Mouse (Mus musculus) thymus, postnatal 4 days (tissue): ENCODE measurements around the gene Tmc8.
A peak's percentile ranks its signal among the peaks of the same experiment; 100 is the strongest.
"Not testable (repeated sequence)": the region's sequence is repeated elsewhere in the genome, so short reads cannot be mapped to it uniquely, and the experiment has no call there.

Source experiments
- DNase-seq: peaks from one replicate; pipeline ENCODE4 v3.0.0; 2021

Tmc8 gene

DNA sequence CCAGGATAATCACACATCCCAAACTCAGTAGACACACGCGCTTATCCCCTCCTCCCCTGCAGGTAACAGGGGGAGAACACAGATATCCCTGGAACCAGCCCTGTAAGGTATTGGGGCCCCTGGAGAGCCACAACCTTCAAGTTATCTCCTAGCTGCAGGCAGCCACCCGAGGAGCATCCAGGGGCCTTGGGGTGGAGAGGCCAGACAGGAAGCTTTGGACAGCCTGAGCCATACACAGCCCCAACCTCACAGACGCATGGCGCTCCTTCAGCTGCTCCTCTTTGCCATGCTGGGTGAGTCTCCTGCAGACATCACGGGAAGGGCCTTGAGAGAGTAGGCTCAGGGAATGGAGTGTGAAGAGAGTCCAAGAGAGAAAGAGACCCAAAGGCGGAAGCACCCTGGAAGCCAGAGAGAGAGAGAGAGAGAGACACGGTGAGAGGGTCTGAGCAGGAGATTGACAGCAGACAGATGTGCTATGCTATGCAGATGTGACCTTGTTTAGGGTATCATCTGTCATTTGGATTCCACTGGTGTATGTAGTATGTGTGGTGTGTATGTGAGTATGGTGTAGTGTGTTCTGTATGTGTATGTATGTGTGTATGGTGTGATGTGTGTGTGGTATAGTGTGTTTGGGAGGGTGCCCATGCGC, 15.8 kb downstream of the Tmc8 start, which contains the start of gene 6030468B19Rik:
6030468B19Rik (plus strand) TSS at position 150 of the 649 bp plus-strand sequence.
- peak; percentile 42 for DNase-seq

DNA sequence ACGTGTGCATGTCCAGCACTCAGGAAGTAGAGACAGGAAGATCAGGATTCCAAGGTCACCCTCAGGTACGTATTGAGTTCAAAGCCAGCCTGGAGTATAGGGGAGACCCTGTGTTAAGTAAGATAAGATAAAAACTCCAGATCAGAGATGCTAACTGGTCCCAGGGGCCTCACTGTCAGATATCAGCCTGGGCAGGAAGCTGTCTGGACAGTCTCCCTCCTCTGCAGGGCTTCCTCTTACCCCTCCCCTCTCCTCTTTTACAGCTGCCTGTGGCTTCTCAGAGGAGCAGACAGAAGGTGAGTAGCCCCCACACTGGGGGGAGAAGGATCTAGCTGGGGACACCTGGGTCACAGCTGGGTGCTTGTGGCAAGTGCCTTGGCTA, 16.3 kb downstream of the Tmc8 start:
- DNase-seq: peak; percentile 42

DNA sequence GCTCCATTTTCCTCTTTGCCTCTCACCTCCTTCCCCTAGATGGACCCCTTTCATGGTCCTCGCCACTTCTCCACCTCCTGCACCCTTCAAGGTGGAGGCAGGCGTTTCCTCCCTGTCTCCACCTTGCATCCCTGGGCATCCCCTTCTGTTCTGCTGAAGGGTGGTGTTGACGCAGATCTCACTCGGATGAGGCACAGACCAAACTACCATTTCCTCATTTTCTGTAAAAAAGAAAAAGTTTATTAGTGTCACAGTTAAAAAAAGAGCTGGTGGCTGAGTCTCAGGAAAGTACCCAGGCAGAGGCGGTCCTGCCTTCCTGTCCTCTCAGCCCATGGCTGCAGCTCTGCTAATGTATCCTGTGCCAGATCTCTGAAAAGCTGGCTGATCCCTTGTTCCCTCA, 17.3 kb downstream of the Tmc8 start:
- no peak for DNase-seq

DNA sequence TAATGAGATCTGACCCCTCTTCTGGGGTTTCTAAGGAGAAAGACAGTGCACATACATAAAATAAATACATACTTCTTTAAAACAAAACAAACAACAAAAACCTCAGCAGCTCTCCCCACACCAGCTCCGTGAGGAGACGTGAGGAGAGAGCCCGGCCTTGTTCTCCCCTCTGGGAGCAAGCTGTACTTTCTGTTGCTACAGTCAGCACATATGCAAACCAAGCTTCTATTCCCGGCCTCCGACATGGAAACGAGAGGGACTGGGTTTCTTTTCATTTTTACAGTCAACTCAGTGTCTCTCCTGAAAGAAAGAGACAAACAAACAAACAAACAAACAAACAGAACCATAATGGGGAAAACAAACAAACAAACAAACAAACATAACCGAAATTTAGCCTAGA, 18.2 kb downstream of the Tmc8 start:
- DNase-seq: no peak

DNA sequence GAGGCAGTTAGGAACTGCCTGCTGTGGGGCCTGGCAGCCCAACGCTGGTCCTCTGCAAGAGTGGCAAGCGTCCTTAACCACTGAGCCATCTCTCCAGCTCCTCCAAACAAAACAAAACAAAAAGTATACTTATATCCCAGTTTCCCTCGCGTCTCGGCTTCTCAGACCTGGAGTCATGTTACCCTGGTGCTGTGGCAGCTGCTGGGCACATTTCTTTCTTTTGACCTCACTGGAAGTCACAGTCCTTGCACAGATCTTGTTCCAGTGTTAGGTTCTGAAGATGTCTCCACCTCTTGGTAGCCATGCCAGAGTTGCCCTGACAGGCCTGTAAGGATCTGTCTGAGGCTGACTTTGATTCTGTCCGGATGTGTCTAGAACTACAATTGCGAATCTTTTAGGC, 19.8 kb downstream of the Tmc8 start:
- DNase-seq: no peak

DNA sequence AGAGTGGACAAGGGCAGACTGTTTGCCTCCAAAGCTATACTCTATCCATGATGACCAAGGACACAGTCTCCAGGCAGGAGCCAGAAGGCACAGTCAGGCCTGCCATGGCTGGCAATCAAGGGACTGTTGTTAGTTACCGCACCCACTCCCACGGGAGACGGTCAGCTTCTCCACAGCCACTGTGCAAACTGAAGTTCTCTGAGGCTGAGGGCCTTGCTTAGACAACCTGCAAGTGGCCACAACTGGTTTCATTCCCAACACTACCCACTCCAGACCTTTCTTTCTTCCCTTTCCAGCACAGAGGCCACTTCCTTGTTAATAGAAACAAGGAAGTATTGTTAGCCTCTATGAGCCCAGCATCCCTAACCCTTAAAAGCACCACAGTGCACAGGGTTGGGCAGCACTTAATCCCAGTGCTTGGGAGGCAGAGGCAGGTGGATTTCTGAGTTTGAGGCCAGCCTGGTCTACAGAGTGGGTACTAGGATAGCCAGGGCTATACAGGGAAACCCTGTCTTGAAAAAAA, 21.4 kb downstream of the Tmc8 start:
- no peak for DNase-seq

DNA sequence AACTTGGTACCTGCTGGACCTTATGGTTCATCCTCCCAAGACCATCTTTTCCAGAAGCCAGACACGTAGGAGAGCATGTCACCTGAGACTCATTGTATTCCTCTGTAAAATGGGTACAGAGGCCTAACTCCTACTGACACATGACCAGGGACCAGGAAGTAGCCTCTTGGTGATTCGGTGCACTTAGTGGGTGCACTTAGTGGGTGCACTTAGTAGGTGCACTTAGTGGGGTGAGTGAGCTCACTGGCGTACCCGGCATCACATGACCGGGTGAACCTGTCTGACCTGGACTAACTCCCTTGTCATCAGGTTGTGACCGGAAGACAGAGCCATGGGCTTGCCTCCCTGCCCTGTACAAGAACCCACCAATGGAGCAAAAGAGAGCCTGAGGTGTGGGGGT, 24.9 kb downstream of the Tmc8 start:
- DNase-seq: no peak

DNA sequence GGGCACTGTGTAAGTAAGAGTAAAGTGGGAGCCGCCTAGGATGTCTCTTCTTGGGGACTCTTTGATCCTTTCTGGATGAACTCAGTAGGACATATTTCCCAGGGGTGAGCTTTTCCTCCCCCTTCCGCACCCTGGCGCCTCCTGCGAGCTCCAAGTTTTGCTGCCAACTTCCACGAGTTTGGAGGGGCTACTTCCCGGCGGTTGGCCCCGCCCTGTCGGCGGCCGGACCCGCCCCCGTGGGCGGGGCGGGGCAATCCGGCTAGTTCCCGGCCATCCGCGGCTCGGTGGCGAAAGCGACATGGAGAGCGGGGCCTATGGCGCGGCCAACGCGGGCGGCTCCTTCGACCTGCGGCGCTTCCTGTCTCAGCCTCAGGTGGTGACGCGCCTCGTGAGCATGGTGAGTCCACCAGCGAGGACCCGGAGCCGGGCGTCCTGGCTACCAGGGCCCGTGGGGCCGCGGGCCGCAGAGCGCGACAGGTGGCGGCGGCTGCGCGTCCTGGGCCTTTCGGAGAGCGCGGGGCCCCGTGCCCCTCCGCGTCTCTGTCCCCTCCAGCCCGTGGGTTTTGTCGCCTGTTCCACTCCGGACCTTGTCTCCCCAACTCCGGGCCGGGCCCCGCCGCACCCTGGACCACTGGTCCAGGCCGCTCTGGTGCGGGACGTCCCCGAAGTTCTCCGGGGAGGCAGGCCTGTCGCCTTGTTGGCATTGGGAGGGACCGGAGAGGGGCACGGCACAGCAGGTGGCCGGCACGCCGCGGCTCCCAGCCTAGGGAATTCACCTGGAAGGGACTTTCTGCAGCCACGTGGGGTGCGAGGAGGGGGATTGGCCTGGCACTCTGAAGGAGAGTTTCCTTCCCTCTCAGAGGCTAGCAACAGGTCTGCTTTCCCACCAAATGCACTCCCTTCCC, 27.8 kb downstream of the Tmc8 start, which contains the start of the genes Gm20708 and Syngr2:
Gm20708 (plus strand) TSS at position 262 of the 905 bp plus-strand sequence.
Syngr2 (plus strand) TSS at position 262 of the 905 bp plus-strand sequence.
- DNase-seq: peak; percentile 83

DNA sequence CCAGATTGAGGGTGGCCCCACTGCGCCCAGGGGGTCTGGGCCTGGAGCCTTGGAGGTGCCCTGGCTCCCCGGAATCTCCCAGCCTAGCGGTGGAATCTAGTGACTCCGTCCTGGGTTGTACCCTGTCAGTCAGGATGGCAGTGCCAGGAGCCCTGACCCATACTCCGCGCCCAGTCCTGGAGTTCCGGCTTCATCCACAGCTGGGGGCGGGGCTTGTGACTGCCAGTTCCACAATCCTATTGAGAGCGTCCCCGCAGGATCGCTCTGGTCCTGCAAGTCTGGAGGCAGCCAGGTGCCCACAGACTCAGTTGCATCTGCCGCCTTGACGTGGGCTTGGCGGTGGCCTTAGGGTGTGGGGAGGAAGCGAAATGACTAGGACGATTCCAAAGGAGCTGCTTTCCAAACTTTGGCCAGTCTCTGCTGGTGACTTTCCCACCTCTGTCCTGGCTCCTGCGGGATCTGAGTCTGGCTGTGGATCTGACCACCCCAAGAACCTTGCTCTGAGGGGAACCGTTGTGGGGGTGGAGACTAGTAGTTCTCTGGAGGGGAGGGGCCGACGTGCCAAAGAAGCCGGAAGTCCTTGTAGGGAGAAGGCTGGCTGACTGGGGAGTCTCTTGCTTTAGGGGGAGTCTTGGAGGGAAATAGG, 28.6 kb downstream of the Tmc8 start:
- peak; percentile 86 for DNase-seq

DNA sequence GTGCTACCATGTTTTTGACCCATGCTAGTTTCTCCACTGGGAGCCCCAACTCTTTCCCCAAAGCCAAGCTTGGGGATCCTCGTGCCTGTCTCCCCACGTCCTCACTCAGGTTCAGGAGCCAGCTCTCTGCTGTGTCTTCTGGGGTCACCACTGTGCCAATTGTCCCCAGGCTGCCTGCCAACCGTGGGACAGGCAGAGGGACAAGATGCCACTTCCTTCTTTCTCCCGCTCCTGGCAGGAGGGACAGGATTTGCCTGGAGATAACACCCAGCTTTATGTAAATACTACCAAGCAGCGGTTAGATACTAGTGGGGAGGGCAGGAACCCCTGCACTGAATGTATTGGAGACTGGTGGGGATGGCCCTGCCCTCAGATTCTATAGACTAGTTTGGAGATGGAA, 32.0 kb downstream of the Tmc8 start:
- no peak for DNase-seq

DNA sequence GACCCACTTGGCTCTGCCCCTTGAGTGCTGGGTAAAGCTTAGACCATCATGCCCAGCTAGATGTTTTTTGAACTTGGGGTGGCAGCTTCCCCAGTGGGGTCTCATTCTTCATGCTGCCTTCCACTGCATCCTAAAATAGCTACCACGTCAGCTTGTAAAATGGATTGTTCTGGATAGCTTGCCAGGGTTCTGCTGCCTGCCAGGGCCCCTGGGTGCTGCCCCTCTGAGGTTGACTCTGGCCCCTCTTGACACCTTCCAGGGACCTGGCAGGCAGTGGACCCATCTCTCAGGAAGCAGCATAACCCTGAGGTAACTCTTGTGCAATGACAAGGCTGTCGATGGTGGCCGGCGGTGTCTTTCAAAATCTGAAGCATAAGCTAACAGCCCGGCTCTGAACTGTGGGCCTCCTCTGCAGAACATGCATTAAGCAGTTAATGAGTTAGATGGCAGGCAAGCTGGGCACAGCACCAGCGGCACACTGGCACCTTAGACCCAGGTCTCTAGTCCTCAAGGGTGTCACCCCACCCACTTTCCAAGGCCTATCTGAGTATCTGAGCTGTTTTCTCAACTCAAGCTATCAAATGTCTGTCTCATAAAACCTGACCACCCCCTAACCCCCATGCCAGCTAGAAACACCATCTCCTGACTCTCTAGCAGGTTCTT, 33.0 kb downstream of the Tmc8 start:
- DNase-seq: no peak

DNA sequence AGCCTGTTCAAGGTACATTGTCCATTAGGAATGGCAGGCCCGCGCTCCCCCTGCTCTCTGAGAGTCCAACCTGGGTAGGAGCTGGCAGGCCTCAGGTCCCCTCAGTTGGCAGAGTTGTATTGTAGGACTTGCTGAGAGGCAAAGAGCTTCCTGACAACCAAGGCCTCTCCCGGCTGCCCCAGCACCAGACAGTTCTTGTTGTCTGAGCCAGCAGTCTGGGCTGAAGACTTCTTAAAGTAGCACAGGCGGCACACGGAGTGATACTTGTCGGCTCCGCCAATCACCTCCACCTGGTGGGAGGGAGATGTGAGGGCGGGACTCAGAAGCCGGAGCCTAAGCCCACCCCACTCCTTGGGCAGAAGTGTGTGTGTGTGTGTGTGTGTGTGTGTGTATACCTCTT, 34.0 kb downstream of the Tmc8 start:
- DNase-seq: not testable (repeated sequence)

DNA sequence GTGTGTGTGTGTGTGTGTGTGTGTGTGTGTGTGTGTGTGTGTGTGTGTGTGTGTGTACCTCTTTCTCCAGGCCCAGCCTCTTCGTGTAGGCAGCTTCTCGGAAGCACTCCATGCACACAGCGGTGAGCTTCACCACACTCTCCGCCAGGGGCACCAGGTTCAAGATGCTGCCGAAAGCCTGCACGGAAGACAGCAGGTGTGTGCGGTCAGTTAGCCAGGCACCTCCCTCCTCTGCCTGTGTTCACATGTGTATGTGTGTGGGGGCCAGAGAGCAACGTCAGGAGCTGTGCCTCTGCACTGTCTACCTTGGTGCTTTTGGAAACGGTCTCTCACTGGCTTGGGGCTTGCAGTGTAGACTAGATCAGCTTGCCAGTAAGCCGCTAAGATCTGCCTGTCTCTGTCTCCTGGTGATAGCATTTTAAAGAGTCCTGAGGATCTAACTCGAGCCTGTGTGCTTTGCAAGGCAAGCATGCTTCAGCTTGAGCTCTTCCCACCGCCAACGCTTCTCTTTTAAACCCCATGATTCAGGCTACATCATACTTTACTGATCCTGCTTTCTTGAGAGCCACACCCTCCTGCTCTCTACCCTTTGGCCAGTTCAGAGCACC, 34.6 kb downstream of the Tmc8 start:
- DNase-seq: no peak

DNA sequence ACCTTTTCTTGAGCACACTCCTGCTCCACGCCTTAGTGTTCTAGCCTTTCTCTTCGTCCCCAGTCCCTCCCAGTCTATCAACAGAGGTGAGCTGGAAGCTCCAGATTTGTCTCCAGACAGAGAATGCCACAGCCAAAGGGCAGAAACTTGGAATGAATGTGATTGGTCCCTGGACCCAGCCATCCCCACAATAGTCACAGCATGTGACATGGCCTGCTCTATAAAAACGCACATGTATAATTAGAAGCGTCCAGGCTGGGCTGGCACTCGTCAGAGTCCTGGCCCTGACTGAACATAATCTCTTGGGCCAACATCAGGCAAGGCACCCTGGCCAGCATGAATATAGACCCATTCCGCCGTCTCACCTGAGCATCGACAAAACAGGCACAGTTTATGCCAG, 37.2 kb downstream of the Tmc8 start:
- no peak for DNase-seq

DNA sequence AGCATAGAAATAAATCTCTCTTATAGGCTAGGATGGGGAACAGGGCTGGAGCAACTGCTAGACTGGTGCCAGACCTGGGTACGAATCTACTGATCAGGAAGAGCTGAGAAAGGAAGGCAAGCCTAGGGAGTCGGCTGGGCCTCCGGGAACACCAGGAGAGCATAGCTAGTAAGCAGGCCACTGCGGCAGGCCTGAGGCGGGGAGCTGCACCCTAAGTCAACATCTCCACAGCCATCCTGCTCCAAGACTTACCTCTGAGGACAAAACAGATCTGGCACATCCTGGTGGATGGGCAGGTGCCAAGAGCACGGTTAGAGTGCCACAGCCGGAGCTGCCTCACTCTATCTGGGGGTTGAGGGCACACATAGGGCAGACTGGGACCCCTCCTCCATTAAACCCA, 38.3 kb downstream of the Tmc8 start:
- DNase-seq: no peak

DNA sequence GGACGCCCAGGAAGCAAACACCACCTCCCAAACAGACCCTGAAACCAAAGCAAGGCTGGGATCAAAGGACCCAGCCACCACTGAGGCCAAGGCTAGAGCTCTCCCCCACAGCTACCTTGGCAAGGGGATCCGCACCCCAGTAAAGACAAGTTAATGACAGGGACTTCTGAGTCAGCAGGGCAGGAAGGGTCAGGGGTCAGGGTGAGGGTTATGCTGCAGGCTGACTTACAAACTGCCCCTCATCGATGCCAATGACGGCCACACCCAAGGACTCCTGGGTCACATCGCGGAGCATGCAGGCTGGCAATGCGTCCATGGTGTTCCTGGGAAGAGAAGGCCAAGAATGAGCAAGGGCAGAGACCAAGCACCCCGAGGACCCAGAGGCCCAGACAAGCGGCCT, 40.0 kb downstream of the Tmc8 start:
- no peak for DNase-seq

DNA sequence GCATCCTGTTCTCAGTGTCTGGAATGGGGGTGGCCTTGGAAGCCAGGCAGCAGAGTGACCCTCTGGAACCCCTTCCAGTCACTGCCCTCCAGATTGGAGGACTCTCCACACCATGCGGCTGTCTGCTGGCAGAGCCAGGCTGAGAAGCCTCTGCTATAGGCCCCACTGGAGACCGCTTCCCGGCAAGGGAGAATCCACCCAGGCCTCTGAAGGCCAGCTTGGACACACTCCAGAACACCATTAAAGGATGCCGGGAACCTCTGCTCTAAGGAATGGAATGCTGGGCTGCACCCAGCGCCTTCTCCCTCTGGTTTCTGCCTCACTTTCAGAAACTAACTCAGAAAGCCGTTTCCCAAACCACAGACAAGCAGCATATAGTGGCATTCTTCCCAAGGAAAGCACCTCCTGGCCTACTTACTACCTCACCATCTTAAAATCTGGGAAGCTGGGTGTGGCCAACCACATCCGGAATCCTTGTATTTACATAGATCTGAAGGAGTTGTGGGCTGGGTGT, 40.9 kb downstream of the Tmc8 start:
- no peak for DNase-seq

DNA sequence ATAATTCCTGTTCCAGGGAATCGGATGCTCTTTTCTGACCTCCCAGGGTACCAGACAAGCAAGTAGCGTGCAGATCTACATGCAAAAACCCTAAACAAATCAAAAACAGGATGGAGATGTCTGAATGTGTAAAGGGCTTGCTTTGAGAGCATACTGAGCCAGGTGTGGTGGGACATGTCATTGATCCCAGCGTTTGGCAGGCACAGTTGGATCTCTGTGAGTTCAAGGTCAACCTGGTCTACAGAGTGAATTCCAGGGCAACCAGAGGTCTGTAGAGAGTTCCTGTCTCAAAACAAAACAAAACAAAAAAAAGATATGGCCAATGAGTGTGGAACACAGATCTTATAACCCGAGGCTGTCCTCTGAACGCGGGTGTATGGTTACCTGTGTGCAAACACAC, 41.5 kb downstream of the Tmc8 start:
- DNase-seq: no peak

DNA sequence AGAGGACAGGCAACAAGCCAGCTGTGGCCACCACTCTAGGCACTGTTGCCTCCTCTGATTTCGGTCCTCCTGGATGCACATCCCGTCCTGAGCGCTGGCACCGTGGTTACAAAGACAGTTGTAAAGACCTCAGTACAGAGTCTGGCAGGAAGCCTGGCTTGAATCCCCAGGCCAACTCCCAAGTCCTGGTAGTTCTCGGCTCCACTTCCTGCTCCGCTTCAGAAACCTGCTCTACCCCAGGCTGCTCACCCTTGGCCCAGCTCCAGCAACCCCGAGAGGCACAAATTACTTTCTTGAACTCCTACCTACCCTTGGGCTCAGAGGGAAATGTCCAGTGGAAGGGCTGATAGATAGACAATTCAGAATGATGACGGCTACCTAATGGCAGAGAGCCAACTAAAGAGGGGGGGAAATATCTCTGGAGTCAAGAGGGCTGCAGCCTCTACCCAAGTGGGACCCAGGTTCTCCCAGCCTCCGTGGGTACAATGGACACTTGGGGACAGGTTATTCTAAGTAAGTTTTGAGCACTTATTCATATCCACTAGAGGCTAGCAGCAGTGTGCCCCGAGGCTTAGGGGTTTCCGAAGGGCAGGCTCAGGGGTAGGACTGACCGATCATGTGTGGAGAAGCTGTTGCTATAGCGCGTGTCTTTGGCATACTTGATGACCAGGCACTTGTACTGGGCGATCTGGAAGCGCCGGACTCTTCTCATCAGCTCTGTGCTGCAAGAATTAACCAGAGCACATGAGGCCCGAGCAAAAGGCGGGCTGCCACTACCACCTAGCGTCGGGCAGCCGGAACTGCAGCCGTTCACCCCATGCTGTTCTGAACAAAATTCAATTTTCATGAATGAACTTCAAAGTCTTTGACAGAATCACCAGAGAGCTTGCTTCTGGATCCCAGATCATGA, 42.4 kb downstream of the Tmc8 start:
- DNase-seq: peak; percentile 88

DNA sequence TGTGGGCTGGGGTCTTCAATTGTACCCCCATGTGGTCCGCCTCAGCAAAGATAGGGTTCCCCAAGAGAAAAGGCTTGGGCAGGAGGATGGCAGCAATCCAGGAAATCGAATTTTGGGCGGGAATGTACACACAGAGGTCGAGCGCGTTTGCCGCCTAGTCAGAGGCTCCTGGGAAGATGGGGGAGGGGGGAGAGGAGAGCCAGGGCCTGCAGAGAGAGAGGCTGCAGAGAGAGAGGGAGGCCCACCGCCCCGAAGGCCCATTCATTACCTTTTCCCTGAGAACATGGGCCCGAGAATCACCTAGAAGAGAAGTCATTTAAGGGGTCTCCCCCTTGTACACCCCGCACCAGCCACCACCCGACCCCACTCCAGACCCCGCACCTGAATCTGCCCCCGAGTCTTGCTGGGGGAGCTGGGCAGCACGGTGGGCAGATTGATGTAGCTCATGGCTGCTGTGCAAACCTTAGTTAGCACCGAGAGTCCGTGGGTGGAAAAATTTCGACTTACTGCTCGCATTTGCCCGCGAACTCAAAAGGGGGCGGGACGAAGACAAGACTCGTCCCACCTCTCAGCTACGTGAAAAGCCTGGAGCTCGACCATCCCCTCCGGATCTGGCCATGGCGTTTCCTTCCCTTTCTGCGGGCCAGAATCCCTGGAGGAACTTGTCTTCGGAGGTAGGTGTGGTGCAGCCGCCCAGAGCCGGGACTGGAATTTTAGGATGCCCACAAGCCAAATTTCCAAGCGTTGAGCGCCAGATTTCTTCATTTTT, 43.6 kb downstream of the Tmc8 start, which contains the start of the genes Afmid and Tk1:
Afmid (plus strand) TSS at position 592 of the 769 bp plus-strand sequence.
Tk1 (minus strand) TSS at position 760 of the 769 bp plus-strand sequence.
- peak; percentile 76 for DNase-seq
